Mouse (Mus musculus): Measurements from ENCODE around the gene Rtkn2. TPM values are rescaled to one million over a fixed set of nuclear protein-coding genes. Genes with fewer than 3 reads are reported as not detected.

Rtkn2 gene
- polyA plus RNA-seq, 1 experiment from 2014 or later: 1.2 TPM

GRCm38 (mm10) chr10:68068426-68068825, 89.1 kb downstream of the Rtkn2 start:
- TF ChIP-seq CTCF (IDR thresholded peaks at IDR 0.05; ENCODE audit: low read depth): no peak
- Histone ChIP-seq H3K9ac (ENCODE audit: low read depth, low read length) (no peak overlapping the region), H3K4me1 (replicated peaks; ENCODE audit: control insufficient read depth, insufficient read depth, low read length) (no peaks in the 10 kb centered on the region; the same call in 1 of the 2 replicates), H3K27ac (ENCODE audit: low read depth, low read length) (no peak overlapping the region), H3K36me3 (ENCODE audit: control insufficient read depth, insufficient read depth) (no peaks in the 10 kb centered on the region), H3K4me3 (ENCODE audit: low read depth, low read length) (no peak overlapping the region), H3K9me3 (ENCODE audit: control insufficient read depth) (no peaks in the 10 kb centered on the region), H3K4me2 (replicated peaks; ENCODE audit: low read depth) (no peak overlapping the region), H3K27me3 (replicated peaks; ENCODE audit: control insufficient read depth, insufficient read depth, low read length) (no peaks in the 10 kb centered on the region)
- WGBS: 73% methylated on average over 8 of the region's 8 CpGs
- no peak for ATAC-seq

GRCm38 (mm10) chr10:68071041-68071440, 91.7 kb downstream of the Rtkn2 start:
- H3K9ac ChIP-seq (ENCODE audit: low read depth, low read length): no peak overlapping the region
- ATAC-seq: no peak
- H3K27ac ChIP-seq (ENCODE audit: low read depth, low read length): no peak overlapping the region
- peak; percentile 14; the same call in 1 of the 2 replicates for TF ChIP-seq CTCF (IDR thresholded peaks at IDR 0.05; ENCODE audit: low read depth)
- WGBS: 85% methylated on average over 7 of the region's 7 CpGs
- H3K4me3 ChIP-seq (ENCODE audit: low read depth, low read length): no peak overlapping the region
- no peaks in the 10 kb centered on the region for H3K36me3 ChIP-seq (ENCODE audit: control insufficient read depth, insufficient read depth)
- H3K27me3 ChIP-seq (replicated peaks; ENCODE audit: control insufficient read depth, insufficient read depth, low read length): no peaks in the 10 kb centered on the region
- H3K4me1 ChIP-seq (replicated peaks; ENCODE audit: control insufficient read depth, insufficient read depth, low read length): no peaks in the 10 kb centered on the region; the same call in 1 of the 2 replicates
- no peaks in the 10 kb centered on the region for H3K9me3 ChIP-seq (ENCODE audit: control insufficient read depth)
- H3K4me2 ChIP-seq (replicated peaks; ENCODE audit: low read depth): no peak overlapping the region

GRCm38 (mm10) chr10:68072626-68073025, 93.3 kb downstream of the Rtkn2 start:
- TF ChIP-seq CTCF (IDR thresholded peaks at IDR 0.05; ENCODE audit: low read depth): no peak
- H3K27me3 ChIP-seq (replicated peaks; ENCODE audit: control insufficient read depth, insufficient read depth, low read length): no peaks in the 10 kb centered on the region

GRCm38 (mm10) chr10:68074291-68074690, 94.9 kb downstream of the Rtkn2 start:
- Histone ChIP-seq H3K36me3 (ENCODE audit: control insufficient read depth, insufficient read depth) (no peaks in the 10 kb centered on the region), H3K27ac (ENCODE audit: low read depth, low read length) (no peak overlapping the region), H3K27me3 (replicated peaks; ENCODE audit: control insufficient read depth, insufficient read depth, low read length) (no peaks in the 10 kb centered on the region), H3K9ac (ENCODE audit: low read depth, low read length) (no peak overlapping the region), H3K9me3 (ENCODE audit: control insufficient read depth) (no peaks in the 10 kb centered on the region), H3K4me3 (ENCODE audit: low read depth, low read length) (no peak overlapping the region), H3K4me2 (replicated peaks; ENCODE audit: low read depth) (no peak overlapping the region), H3K4me1 (replicated peaks; ENCODE audit: control insufficient read depth, insufficient read depth, low read length) (no peaks in the 10 kb centered on the region)
- ATAC-seq: no peak
- WGBS: 87% methylated on average over 12 of the region's 12 CpGs
- no peak for TF ChIP-seq CTCF (IDR thresholded peaks at IDR 0.05; ENCODE audit: low read depth)

More at GRCm38 (mm10) chr10:68072626-68073025, 93.3 kb downstream of the Rtkn2 start:
- ATAC-seq: no peak
- Histone ChIP-seq H3K4me2 (replicated peaks; ENCODE audit: low read depth) (no peak overlapping the region), H3K4me3 (ENCODE audit: low read depth, low read length) (no peak overlapping the region), H3K9ac (ENCODE audit: low read depth, low read length) (no peak overlapping the region), H3K4me1 (replicated peaks; ENCODE audit: control insufficient read depth, insufficient read depth, low read length) (no peaks in the 10 kb centered on the region), H3K27ac (ENCODE audit: low read depth, low read length) (no peak overlapping the region), H3K9me3 (ENCODE audit: control insufficient read depth) (no peaks in the 10 kb centered on the region), H3K36me3 (ENCODE audit: control insufficient read depth, insufficient read depth) (no peaks in the 10 kb centered on the region)
- WGBS: 84% methylated on average over 4 of the region's 4 CpGs

DNA sequence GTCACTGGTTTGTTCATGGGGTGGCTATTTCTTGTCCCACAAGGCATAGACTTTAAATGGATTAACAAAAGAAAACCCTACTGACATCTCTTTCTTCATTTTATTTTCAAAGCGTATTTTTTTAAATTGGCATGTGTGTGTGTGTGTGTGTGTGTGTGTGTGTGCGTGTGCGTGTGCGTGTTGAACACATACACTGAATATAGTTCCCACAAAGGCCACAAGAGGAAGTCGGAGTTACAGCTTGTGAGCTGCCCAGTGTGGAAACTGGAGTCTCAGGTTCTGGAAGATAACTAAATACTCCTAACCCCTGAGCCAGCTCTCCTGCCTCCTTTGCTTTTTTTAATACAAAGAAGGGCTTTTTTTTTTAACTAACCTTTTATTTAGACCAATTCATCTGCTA, 95.8 kb downstream of the Rtkn2 start:
- H3K27ac ChIP-seq (ENCODE audit: low read depth, low read length): no peak overlapping the region
- H3K36me3 ChIP-seq (ENCODE audit: control insufficient read depth, insufficient read depth): no peaks in the 10 kb centered on the region
- no peak for TF ChIP-seq CTCF (IDR thresholded peaks at IDR 0.05; ENCODE audit: low read depth)
- no peak overlapping the region for H3K4me3 ChIP-seq (ENCODE audit: low read depth, low read length)
- no peak overlapping the region for H3K4me2 ChIP-seq (replicated peaks; ENCODE audit: low read depth)
- H3K9me3 ChIP-seq (ENCODE audit: control insufficient read depth): no peaks in the 10 kb centered on the region
- no peak for ATAC-seq
- no peaks in the 10 kb centered on the region for H3K4me1 ChIP-seq (replicated peaks; ENCODE audit: control insufficient read depth, insufficient read depth, low read length)
- 89% methylated on average over 5 of the region's 5 CpGs for WGBS
- no peak overlapping the region for H3K9ac ChIP-seq (ENCODE audit: low read depth, low read length)
- no peaks in the 10 kb centered on the region for H3K27me3 ChIP-seq (replicated peaks; ENCODE audit: control insufficient read depth, insufficient read depth, low read length)

- WGBS: 95% methylated on average over 3 of the region's 3 CpGs
- Histone ChIP-seq H3K4me1 (replicated peaks; ENCODE audit: control insufficient read depth, insufficient read depth, low read length) (no peaks in the 10 kb centered on the region), H3K9me3 (ENCODE audit: control insufficient read depth) (no peaks in the 10 kb centered on the region), H3K4me2 (replicated peaks; ENCODE audit: low read depth) (no peak overlapping the region), H3K9ac (ENCODE audit: low read depth, low read length) (no peak overlapping the region), H3K27ac (ENCODE audit: low read depth, low read length) (no peak overlapping the region), H3K4me3 (ENCODE audit: low read depth, low read length) (no peak overlapping the region), H3K27me3 (replicated peaks; ENCODE audit: control insufficient read depth, insufficient read depth, low read length) (no peaks in the 10 kb centered on the region), H3K36me3 (ENCODE audit: control insufficient read depth, insufficient read depth) (no peaks in the 10 kb centered on the region)
- TF ChIP-seq CTCF (IDR thresholded peaks at IDR 0.05; ENCODE audit: low read depth): no peak
- no peak for ATAC-seq
Measured at GRCm38 (mm10) chr10:68078708-68079107, 99.3 kb downstream of the Rtkn2 start.
